Mouse (Mus musculus): ENCODE measurements at regions not wholly inside any gene's neighbourhood (a gene's known extent, or its start where the extent isn't known, plus 50 kb on each side); places are given as distances from the start of the nearest gene placed in this dataset.

DNA sequence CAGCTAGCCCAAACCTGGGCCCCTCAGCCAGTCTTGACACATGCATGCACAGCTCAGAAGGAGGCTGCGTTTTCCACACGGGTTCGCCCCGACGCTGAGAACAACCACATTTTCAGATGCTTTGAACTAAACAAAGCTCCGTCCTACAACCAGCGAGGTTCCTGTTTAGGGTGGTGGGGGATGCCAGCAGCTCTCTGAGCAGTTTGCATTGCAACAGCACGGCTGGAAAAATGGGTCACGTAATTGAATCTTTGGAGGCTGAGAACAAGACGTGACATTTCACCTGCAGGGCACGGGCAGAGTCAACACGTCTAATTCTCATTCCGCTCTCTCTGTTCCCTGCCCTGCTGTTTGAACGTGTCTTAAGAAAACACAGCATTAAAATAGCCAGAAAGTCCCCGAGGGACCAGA is 119.2 kb downstream of the Syk start:
- peak; percentile 59 for DNase-seq

GRCm38 (mm10) chr13:52703401-52704164 is 120.6 kb downstream of the Syk start:
- no peak for DNase-seq

DNA sequence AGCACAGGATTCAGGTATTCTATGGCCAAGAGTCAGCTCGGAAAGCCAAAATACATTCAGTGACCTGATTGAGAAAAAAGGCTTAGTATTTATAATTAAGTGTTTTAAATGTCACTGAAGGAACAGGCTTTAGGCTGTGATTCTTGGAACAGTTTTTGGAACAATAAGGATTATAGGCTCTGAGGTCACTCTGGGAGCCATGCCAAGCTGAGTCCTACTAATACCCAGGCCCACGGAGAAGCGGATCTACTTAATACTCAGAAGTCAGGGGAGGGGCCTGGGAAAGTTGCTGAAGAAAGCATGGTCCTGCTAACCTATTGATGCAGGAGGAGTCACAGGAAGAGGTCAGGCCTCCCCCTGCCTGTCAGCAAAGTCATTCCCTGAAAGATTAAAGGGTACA is 121.7 kb downstream of the Syk start:
- DNase-seq: no peak

DNA sequence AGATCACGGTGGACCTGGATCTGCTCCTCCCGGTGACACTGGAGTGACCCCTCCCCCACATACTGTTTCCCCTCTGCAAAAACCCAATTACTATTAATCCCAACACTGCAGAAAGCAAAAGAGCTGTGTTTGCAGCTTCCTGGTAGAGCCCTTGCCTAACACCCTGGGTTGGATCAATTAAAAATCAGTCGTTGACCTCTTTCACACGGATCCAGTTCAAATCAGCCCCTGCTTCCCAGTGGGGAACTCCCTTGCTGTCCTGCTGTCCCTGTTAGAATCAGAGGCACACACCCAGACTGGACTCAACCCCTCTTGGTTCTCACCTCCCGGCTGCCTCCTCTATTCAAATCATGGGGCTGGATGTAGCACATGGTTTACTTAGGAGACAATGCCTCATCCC is 126.6 kb downstream of the Syk start:
- DNase-seq: no peak

GRCm38 (mm10) chr13:52711713-52712369 is 128.9 kb downstream of the Syk start:
- DNase-seq: peak; percentile 79

DNA sequence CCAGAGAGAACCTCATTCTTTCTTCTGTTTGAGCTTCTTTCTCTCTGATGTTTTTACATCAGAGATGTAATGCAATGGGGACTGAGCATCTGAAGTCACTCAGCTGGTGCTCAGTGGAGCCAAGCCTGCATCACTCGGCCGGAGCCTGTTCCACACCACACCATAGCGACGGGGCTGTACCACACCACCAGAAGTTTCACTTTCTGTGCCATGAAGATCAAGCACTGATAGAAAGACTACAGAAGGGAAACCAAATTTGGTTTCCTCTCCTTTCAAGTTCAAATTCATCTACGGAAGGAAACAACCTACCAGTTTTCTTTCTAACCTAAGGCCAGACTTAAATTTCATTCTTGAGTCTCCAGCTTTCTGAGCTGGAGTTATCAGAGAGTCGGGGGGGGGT is 138.5 kb downstream of the Syk start:
- peak; percentile 46 for DNase-seq

GRCm38 (mm10) chr13:52722718-52723117 is 139.7 kb downstream of the Syk start:
- DNase-seq: no peak

GRCm38 (mm10) chr13:52726043-52726442 is 143.1 kb downstream of the Syk start:
- DNase-seq: no peak

- DNase-seq: no peak
Observed at GRCm38 (mm10) chr13:52726525-52726924, 143.6 kb downstream of the Syk start.

GRCm38 (mm10) chr13:52735453-52735933 is 152.5 kb downstream of the Syk start:
- no peak for DNase-seq

DNA sequence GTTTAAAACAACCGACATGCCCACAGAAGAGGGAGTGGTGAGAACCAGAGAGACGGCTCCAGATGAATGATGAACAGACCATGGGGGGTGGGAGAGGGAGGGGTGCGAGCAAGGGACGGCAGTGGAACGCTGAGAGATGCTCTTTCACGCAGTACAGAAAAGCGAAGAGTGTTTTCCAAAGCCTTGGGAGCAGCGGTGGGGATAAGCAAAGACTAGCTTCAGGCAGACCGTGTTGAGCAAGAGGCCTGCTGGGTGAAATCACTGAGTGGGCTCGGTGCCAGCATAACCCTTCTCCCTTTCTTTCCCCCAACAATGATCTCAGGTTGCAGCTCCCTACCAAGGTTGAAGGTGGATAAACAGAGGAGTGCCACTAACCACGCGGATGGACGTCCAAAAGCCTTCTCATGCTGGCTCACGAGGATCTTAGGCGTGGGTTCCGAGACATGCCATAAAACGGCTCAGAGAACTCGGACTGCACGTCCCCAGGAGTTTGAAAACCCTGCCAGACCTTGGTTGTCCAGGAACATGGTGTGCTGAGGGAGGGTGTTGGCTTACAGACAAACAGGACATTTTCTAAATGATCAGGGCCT is 153.1 kb downstream of the Syk start:
- no peak for DNase-seq

DNA sequence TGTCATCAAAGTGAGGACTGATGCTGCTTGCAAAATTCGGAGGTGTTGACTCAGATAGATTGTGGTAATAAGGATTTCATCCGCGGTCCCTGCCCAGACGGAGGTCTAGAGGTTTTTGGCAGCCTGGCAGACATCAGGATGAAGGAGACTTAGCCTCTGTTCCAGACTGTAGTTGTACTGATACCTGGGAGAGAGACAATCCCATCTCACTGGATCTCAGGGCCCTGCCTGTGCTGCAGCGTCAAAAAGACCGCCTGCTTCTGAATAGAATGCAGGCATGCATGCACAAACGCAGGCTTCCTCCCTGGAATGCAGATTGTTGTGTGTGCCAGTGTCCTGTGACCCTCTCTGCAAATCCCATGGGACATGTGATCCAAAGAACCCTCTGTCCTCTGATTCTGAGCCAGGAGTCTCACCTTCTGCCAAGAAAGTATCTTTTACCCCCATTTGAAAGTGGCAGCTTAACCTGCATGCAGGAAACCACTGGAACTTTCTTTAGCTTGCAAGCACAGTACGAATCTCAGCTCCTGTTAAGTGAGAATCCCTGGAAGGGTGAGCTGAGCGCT is 155.2 kb downstream of the Syk start:
- no peak for DNase-seq

DNA sequence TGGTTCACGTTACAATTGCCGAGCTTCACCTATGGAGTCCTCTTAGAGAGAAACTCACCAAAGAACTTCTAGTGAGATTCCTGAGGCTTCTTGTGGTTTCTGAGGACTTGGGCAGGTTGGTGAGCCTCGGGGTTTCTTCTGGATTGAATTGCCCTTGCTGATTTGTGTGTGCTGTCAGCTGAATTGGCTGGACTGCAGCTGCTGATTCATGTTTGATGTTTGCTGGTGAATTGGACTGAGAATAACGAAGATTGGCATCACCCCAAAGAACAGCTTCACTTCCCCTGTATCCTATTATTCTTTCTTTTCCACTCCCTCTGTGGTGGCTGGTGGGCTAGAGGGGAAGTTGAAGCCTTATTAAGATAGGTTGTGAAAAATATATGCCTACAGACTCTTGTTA is 158.4 kb downstream of the Syk start:
- no peak for DNase-seq

GRCm38 (mm10) chr13:52756005-52756404 is 173.0 kb downstream of the Syk start:
- DNase-seq: no peak

DNA sequence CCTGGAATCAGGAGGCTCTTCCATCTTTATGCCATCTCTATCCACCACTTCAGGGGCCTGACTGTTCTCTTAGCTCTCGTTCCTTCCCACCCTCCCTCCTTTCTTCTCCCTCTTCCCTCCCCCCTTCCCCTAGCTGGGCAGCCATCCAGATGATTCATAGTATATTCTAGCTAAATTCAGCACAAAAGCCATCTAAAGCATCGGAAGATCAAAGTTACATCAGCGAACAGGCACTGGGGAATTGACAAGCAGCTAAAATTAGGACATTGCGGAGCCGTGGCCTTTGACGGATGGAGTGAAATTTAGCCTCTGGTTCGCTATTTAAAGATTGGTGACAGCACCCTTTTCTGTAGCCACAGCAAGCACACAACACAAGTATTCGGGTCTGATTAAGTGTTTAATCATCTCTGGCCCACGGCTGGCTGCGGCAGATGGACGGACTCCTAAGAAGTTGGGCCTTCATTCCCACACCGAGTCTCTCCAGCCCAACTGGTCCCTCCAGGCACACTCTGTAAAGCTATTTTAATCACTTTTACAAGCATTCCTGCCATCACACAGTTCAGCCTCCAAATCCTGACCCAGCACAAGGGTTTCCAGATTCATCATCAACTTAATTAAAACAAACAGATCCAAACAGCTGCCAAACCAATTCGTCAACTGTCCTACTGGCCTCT is 163.8 kb downstream of the Auh start:
- DNase-seq: no peak

DNA sequence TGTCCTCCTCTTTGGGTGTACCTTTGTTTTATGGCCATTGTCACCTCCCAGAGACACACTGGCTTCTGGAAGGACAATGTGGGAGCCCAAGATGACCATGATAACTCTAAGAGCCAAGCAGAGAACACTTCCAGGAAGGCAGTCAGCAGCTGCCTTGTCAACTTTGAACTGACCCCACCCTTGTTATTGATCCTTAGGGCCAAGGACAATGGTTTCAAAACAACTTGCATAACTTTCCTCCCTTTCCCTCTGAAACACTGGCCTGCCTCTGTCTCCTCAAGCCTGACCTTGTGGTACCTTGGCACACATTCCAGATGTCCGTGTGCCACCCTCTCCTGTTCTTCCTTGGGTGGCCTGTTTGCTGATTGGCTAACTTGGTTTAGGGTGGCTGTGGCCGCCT is 163.2 kb downstream of the Auh start:
- DNase-seq: no peak

DNA sequence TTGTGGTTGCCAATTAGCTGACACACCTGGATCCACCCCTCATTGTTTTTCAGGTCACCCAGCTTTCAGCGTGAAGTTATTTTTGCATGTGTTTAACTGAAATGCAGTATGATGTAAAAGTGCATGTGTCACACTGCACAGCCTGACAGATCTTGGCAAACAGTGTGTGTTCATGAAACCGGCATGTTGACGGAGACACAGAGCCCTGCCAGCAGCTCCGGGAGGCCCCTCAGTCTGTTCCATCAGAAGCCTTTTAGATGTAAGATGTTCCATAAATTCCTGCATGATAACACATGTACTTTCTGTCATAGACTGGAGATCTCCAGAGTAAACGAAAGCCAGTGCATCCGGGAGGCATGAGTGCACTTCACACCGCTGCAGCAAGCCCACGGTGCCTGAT is 159.5 kb downstream of the Auh start:
- no peak for DNase-seq

GRCm38 (mm10) chr13:52771518-52771917 is 158.0 kb downstream of the Auh start:
- DNase-seq: no peak

GRCm38 (mm10) chr13:52772081-52772480 is 157.4 kb downstream of the Auh start:
- DNase-seq: no peak

DNA sequence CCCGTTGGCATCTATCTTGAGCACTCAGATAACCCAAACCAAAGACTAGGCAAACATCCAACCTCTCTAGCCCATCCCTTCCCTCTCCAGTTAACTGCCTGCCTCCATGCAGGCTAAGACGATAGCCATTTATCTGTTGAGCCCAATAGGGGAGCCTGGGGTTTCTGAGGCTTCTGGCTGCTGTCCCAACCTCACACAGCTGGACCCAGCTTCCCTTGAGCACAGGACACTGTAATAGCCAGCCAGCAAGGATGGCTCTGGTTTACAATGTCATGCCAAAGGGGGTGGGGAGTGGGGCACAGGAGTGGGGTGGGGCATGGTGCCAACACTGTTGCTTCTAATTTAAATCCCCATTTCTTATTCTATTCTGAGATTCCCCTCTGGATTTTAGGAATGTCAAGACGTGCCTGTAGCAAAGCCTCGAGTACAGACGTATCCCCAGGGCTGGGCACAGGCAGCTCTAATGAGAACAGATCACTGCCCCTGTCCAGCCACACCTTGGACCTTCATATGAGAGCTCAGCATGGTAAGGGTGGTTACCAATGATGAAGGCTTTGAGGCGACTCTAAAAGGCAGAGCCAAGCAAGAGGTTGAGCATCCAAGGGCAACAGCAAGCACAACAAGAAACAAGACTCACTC is 152.0 kb downstream of the Auh start:
- DNase-seq: no peak

DNA sequence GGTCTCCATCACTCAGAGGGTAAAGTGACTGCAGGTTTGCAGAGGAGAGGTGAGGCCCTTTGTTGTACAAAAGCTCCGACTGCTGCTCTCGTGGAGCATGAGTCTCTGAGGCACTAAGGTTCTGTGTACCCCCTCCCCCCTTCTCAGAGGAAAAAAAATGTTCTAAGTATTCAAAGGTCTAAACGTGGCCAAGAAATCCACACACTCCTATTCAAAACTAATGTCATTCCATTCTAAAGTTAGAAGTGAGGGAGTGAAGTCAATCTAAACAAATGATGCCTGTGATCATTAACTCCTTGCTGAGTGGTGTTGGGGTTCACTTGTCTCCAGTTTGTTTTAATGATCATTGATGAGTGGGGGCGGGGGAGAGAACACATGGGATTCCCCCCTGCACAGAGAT is 150.6 kb downstream of the Auh start:
- no peak for DNase-seq

Measured in thymus, postnatal 25 days (tissue).